Comparison of ENCODE assay signal across 20 mouse cellular contexts in genomic region chr16:56062981-56063380, GRCm38 (mm10). TPM values are rescaled to one million over a fixed set of nuclear protein-coding genes. Genes with fewer than 3 reads are reported as not detected.
DNase-seq lines count a peak whose midpoint lies in the region; ATAC-seq lines count a peak whose summit lies in the region.
"Had no signal": no experiment of that assay in that cellular context is flagged by ENCODE, and none has a peak within 500 bp of the region (broad histone marks: within the 10 kb centered on the region; RNA-seq: fewer than 3 reads in every experiment).

No protein-coding gene starts in this region.

- 74% methylated on average over 11 of the region's 11 CpGs for WGBS in heart, embryonic 10.5 days
- 78% methylated on average over 11 of the region's 11 CpGs for WGBS in liver, embryonic 11.5 days
- WGBS in liver, embryonic 12.5 days (ENCODE audit: insufficient replicate concordance) = 79% methylated on average over 11 of the region's 11 CpGs

- DNase-seq in heart, embryonic 10.5 days (ENCODE audit: low spot score) = peak; percentile 17
- no peak for DNase-seq in heart, adult 8-10 months (ENCODE audit: low spot score)
- peak; percentile 22 for DNase-seq in liver, embryonic 11.5 days (ENCODE audit: low spot score)
- DNase-seq in ES-CJ7 (ENCODE audit: low read depth, low spot score) = peak; percentile 34
- no peak for DNase-seq in lung, postnatal 25 days (ENCODE audit: low spot score)
- no peak for DNase-seq in heart, postnatal 36 days
- DNase-seq: adrenal gland, postnatal 10 days; cerebellum, adult 11 months; cerebellum, adult 8-10 months; cerebellum, postnatal 14 days; gastrocnemius, postnatal 36 days; heart, adult 18-20 months had no signal

- no peak overlapping the region for H3K4me3 ChIP-seq in heart, embryonic 10.5 days
- no peak overlapping the region for H3K4me3 ChIP-seq in liver, embryonic 11.5 days (ENCODE audit: low read depth, low read length)
- no peak overlapping the region for H3K4me3 ChIP-seq in liver, embryonic 12.5 days
- H3K4me3 ChIP-seq: embryonic facial prominence, embryonic 12.5 days; forebrain, embryonic 15.5 days; heart, embryonic 12.5 days; hindbrain, embryonic 13.5 days had no signal

- no peak overlapping the region for H3K9ac ChIP-seq in liver, embryonic 11.5 days (ENCODE audit: low read depth, low read length)
- no peak overlapping the region for H3K9ac ChIP-seq in liver, embryonic 12.5 days
- H3K9ac ChIP-seq: embryonic facial prominence, embryonic 12.5 days; forebrain, embryonic 15.5 days; heart, embryonic 12.5 days had no signal

- H3K27ac ChIP-seq in heart, embryonic 10.5 days = no peak overlapping the region
- no peak overlapping the region for H3K27ac ChIP-seq in liver, embryonic 11.5 days (ENCODE audit: low read depth, low read length)
- H3K27ac ChIP-seq in liver, embryonic 12.5 days = no peak overlapping the region
- H3K27ac ChIP-seq: embryonic facial prominence, embryonic 12.5 days; forebrain, embryonic 15.5 days; hindbrain, embryonic 13.5 days; hindbrain, postnatal 0 days had no signal

- H3K27me3 ChIP-seq in heart, embryonic 10.5 days (ENCODE audit: insufficient read depth, poor library complexity, severe bottlenecking) = 0 out of 2 replicates have a peak, but pooled peaks cover 5% of the 10 kb centered on the region
- H3K27me3 ChIP-seq in liver, embryonic 11.5 days (replicated peaks; ENCODE audit: control insufficient read depth, insufficient read depth, low read length) = no peaks in the 10 kb centered on the region
- no peaks in the 10 kb centered on the region for H3K27me3 ChIP-seq in liver, embryonic 12.5 days (replicated peaks)
- H3K27me3 ChIP-seq: embryonic facial prominence, embryonic 12.5 days; forebrain, embryonic 15.5 days; hindbrain, embryonic 13.5 days had no signal

- no peak overlapping the region for H3K4me2 ChIP-seq in liver, embryonic 11.5 days
- H3K4me2 ChIP-seq in liver, embryonic 12.5 days = no peak overlapping the region
- H3K4me2 ChIP-seq: embryonic facial prominence, embryonic 12.5 days; forebrain, embryonic 15.5 days; heart, embryonic 12.5 days; hindbrain, embryonic 13.5 days had no signal

- H3K36me3 ChIP-seq in heart, embryonic 10.5 days = no peaks in the 10 kb centered on the region
- no peaks in the 10 kb centered on the region for H3K36me3 ChIP-seq in liver, embryonic 11.5 days (ENCODE audit: control insufficient read depth, insufficient read depth, low read length)
- no peaks in the 10 kb centered on the region for H3K36me3 ChIP-seq in liver, embryonic 12.5 days
- H3K36me3 ChIP-seq: embryonic facial prominence, embryonic 12.5 days; forebrain, embryonic 15.5 days; G1E; heart, embryonic 12.5 days; hindbrain, embryonic 13.5 days had no signal

- H3K4me1 ChIP-seq in heart, embryonic 10.5 days = no peaks in the 10 kb centered on the region
- no peaks in the 10 kb centered on the region for H3K4me1 ChIP-seq in liver, embryonic 11.5 days (replicated peaks; ENCODE audit: control insufficient read depth, insufficient read depth, low read length)
- H3K4me1 ChIP-seq in liver, embryonic 12.5 days = peaks cover 15% of the 10 kb centered on the region
- H3K4me1 ChIP-seq: embryonic facial prominence, embryonic 12.5 days; forebrain, embryonic 15.5 days; heart, embryonic 12.5 days; hindbrain, embryonic 13.5 days had no signal

- H3K9me3 ChIP-seq in heart, embryonic 10.5 days = no peaks in the 10 kb centered on the region
- H3K9me3 ChIP-seq in liver, embryonic 11.5 days (ENCODE audit: control insufficient read depth, low read length) = no peaks in the 10 kb centered on the region
- no peaks in the 10 kb centered on the region for H3K9me3 ChIP-seq in liver, embryonic 12.5 days (replicated peaks)
- H3K9me3 ChIP-seq: embryonic facial prominence, embryonic 12.5 days; forebrain, embryonic 15.5 days; G1E; heart, embryonic 12.5 days; hindbrain, embryonic 13.5 days had no signal

- intact Hi-C loops in heart, postnatal 36 days (cut with DNase I) = loop anchor here (2.0 to 5.0 kb wide), 2 partner anchors 69 to 98 kb away; no protein-coding TSS in a partner anchor

- ATAC-seq in liver, embryonic 11.5 days (replicated peaks; ENCODE audit: low FRiP score) = no peak
- no peak for ATAC-seq in liver, embryonic 12.5 days
- peak; percentile 69 for ATAC-seq in granulocyte monocyte progenitor cell, adult 5-6 weeks (replicated peaks; ENCODE audit: poor library complexity, severe bottlenecking)

RNA-seq across cellular contexts. Expression of gene Senp7, which starts 14.8 kb away (rescaled TPM):
- 22.4 and 23.3 TPM in 2 replicates for polyA plus RNA-seq in heart, embryonic 10.5 days (2016; fragmentation: Nextera tagmentation; extraction: Ambion mirVana)
- total RNA-seq in heart, adult 8-10 months (2022) = 10 to 100 TPM; 14.2 to 18.6 (median 17.4) TPM
- polyA plus RNA-seq in liver, embryonic 11.5 days (2014; fragmentation: Nextera tagmentation; extraction: Ambion mirVana) = 24.1 and 29.2 TPM in 2 replicates
- polyA plus RNA-seq in liver, embryonic 12.5 days (2016; fragmentation: Nextera tagmentation; extraction: Ambion mirVana) = 21.0 and 22.9 TPM in 2 replicates
- total RNA-seq in granulocyte monocyte progenitor cell, adult 5-6 weeks (2014; fragmentation: Nextera tagmentation) = 26.1 and 41.5 TPM in 2 replicates
- 19.7 and 27.7 TPM in 2 replicates for total RNA-seq in granulocyte monocyte progenitor cell, adult 5-6 weeks (2017)
- total RNA-seq in heart, postnatal 36 days (2021) = 10 to 100 TPM; 14.4 to 16.0 TPM

RNA-seq across cellular contexts. Expression of gene Trmt10c, which starts 25.4 kb away (rescaled TPM):
- polyA plus RNA-seq in heart, embryonic 10.5 days (2016; fragmentation: Nextera tagmentation; extraction: Ambion mirVana) = 24.8 and 30.2 TPM in 2 replicates
- total RNA-seq in heart, adult 8-10 months (2022) = 10 to 100 TPM in 3 of 4 experiments, 1 to 10 TPM in 1; 9.7 to 12.9 (median 11.9) TPM
- 38.5 and 41.8 TPM in 2 replicates for polyA plus RNA-seq in liver, embryonic 11.5 days (2014; fragmentation: Nextera tagmentation; extraction: Ambion mirVana)
- 23.1 and 24.1 TPM in 2 replicates for polyA plus RNA-seq in liver, embryonic 12.5 days (2016; fragmentation: Nextera tagmentation; extraction: Ambion mirVana)
- total RNA-seq in granulocyte monocyte progenitor cell, adult 5-6 weeks (2014; fragmentation: Nextera tagmentation) = 24.1 and 26.0 TPM in 2 replicates
- total RNA-seq in granulocyte monocyte progenitor cell, adult 5-6 weeks (2017) = 38.0 and 49.4 TPM in 2 replicates
- total RNA-seq in heart, postnatal 36 days (2021) = 10 to 100 TPM; 10.4 to 13.1 TPM

RNA-seq across cellular contexts. Expression of gene Pcnp, which starts 33.4 kb away (rescaled TPM):
- 187 and 211 TPM in 2 replicates for polyA plus RNA-seq in heart, embryonic 10.5 days (2016; fragmentation: Nextera tagmentation; extraction: Ambion mirVana)
- total RNA-seq in heart, adult 8-10 months (2022) = 10 to 100 TPM; 46.3 to 56.5 (median 47.5) TPM
- polyA plus RNA-seq in liver, embryonic 11.5 days (2014; fragmentation: Nextera tagmentation; extraction: Ambion mirVana) = 195 and 210 TPM in 2 replicates
- 140 and 142 TPM in 2 replicates for polyA plus RNA-seq in liver, embryonic 12.5 days (2016; fragmentation: Nextera tagmentation; extraction: Ambion mirVana)
- total RNA-seq in granulocyte monocyte progenitor cell, adult 5-6 weeks (2014; fragmentation: Nextera tagmentation) = 92.3 and 115 TPM in 2 replicates
- total RNA-seq in granulocyte monocyte progenitor cell, adult 5-6 weeks (2017) = 120 and 143 TPM in 2 replicates
- 10 to 100 TPM; 50.8 to 52.1 TPM for total RNA-seq in heart, postnatal 36 days (2021)

Comparison
In these comparisons a context has a peak if more than half of its experiments do, and no peak if none do; other contexts are left out.
1. DNase-seq: peak in heart, embryonic 10.5 days (single experiment), liver, embryonic 11.5 days (single experiment) and ES-CJ7 (single experiment); none in heart, adult 8-10 months (single experiment), lung, postnatal 25 days (single experiment) and heart, postnatal 36 days (0 of 2).